Mouse (Mus musculus) hematopoietic stem cell, adult 5-6 weeks (primary cell): ENCODE measurements at regions not wholly inside any gene's neighbourhood (a gene's known extent, or its start where the extent isn't known, plus 50 kb on each side); places are given as distances from the start of the nearest gene placed in this dataset.

ENCODE experiments used
- ATAC-seq, 2 experiments: fragments of 125-278 bp in 1 of 2; replicated peaks in 1 of 2; 2 replicates each; pipeline ENCODE4 v1.8.0; 2016 to 2017; ENCODE audit warnings: inconsistent platforms in 2 of 2, mild to moderate bottlenecking in 2 of 2, moderate number of reproducible peaks in 2 of 2, low read depth in 1 of 2, moderate TSS enrichment in 1 of 2; ENCODE audit not compliant: low FRiP score in 2 of 2, poor library complexity in 2 of 2, severe bottlenecking in 2 of 2, insufficient read depth in 1 of 2, low TSS enrichment in 1 of 2

GRCm38 (mm10) chr13:45319646-45320045, 69.9 kb upstream of the Mylip start:
- ATAC-seq = no peak

DNA sequence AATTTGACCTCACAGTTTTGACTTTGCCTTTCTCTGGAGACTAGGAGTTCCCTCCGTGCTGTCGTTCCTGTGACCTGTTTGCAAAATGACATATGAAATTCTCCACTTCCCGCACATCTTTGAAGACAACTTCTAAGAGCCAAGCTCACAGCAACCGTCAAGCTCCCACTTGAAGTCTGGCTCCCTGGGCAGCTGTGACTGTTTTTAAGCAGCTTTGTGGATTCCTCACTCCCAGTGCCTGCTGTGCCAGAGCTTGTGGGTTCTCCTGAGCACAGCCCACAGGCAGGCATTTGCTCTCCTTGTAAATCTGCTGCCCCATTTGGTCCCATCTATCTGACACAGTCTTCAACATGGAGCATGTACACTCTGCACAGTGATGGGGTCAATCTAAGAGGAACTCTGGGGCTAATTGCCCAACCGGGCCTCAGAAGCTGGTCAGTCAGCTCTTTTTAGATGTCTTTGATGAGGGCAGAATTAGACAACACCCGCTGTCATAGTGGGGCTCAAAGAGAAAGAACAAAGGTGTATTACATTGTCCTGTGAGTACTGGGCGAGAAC, 63.7 kb upstream of the Mylip start:
- no peak for ATAC-seq

DNA sequence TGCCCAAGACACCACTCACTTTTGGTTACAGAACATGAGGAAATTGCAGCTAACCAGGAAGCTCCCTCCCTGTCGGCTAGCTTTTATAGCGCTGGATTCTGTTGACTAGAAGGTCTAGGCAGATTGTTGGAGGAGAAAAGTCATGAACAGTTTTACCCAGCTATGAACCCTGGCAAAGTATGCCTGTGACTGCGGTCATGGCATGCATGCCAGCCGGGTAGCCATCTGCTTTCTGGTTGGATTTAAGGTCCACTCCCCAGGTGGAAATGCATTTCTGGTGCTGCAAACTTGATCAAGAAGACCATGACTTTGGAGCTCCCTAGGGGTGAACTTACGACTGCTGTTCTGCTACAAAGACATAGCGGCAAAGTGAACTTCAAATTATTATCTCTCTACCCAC, 62.8 kb upstream of the Mylip start:
- no peak for ATAC-seq

GRCm38 (mm10) chr13:45330561-45330960, 59.0 kb upstream of the Mylip start:
- ATAC-seq = no peak

DNA sequence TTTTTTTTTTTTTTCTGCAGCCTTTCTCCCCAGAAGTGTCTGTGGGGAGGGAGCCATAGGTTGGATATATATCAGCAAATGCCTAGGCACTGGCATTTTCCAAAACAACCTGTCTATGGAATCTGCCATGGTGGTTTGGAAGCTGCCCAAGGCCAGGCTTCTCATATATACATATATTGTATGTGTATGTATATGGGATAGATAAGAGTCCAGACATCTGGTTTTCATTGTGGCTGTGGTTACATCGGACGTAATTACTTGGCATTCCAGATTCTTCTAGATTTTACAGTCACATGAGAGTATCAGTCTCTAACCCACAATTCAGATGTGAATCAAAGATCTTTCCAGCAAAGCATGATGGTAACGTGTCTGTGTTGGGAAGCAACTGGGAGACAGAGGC, 57.5 kb upstream of the Mylip start:
- ATAC-seq = no peak

DNA sequence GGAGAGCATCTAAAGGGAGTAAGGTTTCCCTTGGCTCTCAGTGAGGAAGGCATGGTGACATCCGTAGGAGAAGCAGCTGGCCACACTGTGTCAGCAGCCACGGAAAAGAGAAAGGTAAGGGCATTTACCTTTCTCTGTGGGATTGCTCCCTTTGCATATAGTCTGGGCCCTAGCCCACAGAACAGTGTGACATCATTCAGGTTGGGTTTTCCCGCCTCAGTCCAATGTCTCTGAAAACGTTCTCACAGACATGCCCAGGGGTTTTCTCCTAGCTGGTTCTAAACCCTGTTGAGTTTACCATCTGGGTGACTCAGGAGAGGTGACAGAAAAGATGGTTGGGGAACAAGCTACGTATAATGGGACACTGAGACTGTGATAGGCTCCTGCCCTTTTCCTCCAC, 55.9 kb upstream of the Mylip start:
- ATAC-seq = no peak
